Mouse (Mus musculus): ENCODE results near the gene Omg.

DNA sequence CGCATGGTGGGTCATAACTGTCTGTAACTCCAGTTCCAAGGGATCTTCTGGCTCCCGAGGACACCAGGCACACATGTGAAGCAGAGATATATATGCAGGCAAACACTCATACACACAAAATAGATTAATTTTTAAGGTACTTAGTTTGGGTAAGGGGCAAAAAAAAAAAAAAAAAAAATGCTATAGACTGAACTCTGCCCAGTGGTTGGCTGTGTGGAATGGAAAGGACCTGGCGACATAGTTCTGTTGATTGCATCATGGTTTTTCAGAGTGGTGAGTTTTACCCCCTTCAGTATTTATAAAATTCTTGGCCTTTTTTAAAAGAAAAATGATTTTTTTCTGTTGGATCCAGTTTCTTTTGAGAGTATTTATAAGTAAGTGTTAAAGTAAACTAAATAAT lies 32.4 kb upstream of the Omg start:
- TF ChIP-seq CTCF (IDR thresholded peaks at IDR 0.05) (no peak), POLR2A (IDR thresholded peaks at IDR 0.05; ENCODE audit: insufficient read depth, low read depth, low read length) (no peak), EP300 (IDR thresholded peaks at IDR 0.05; ENCODE audit: insufficient read depth, low read depth, low read length) (no peak)
